Mouse (Mus musculus): ENCODE measurements at regions not wholly inside any gene's neighbourhood (a gene's known extent, or its start where the extent isn't known, plus 50 kb on each side); places are given as distances from the start of the nearest gene placed in this dataset.

GRCm38 (mm10) chr6:112152535-112153364 is 120.8 kb upstream of the Lmcd1 start:
- TF ChIP-seq POLR2A (IDR thresholded peaks at IDR 0.05; ENCODE audit: borderline replicate concordance, control insufficient read depth, low read depth, low read length) = no peak
- TF ChIP-seq CTCF (IDR thresholded peaks at IDR 0.05; ENCODE audit: control insufficient read depth, insufficient read depth, low read length) = no peak
